ENCODE assay signal across 31 mouse cellular contexts in the genomic region with DNA sequence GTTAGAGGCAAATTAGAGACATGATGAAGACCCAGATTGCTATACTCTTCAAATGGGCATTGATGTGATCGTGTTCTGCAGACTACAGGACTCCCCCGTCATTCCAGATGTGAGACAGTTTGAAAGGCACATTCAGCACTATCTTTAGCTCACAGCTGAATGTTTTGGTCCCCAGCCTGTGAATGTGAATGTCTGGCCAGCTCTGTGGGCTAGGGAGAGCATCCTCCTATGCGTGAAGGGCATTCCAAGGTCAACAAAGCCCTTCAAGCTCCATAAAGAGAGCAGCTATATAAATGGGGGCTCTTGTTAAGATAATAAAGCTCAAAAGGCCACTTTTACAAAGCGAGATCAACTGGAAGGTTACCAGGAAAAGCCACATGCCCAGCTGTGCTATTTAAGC.
DNase-seq lines count a peak whose midpoint lies in the region; ATAC-seq and TF ChIP-seq lines count a peak whose summit lies in the region.
"Had no signal": no experiment of that assay in that cellular context is flagged by ENCODE, and none has a peak within 500 bp of the region (broad histone marks: within the 10 kb centered on the region; RNA-seq: fewer than 3 reads in every experiment).

No protein-coding gene starts in this region.

- 21% methylated on average over 4 of the region's 4 CpGs for WGBS in kidney, embryonic 15.5 days
- WGBS in limb, embryonic 13.5 days = 30% methylated on average over 4 of the region's 4 CpGs
- 75% methylated on average over 4 of the region's 4 CpGs for WGBS in limb, embryonic 10.5 days

- no peak overlapping the region for H3K9ac ChIP-seq in kidney, embryonic 15.5 days
- H3K9ac ChIP-seq in limb, embryonic 13.5 days = no peak overlapping the region
- H3K9ac ChIP-seq: hindbrain, embryonic 15.5 days; liver, embryonic 13.5 days; midbrain, embryonic 12.5 days; neural tube, embryonic 12.5 days had no signal

- no peak overlapping the region for H3K4me3 ChIP-seq in kidney, embryonic 15.5 days (replicated peaks)
- H3K4me3 ChIP-seq in limb, embryonic 13.5 days = no peak overlapping the region
- no peak overlapping the region for H3K4me3 ChIP-seq in limb, embryonic 10.5 days
- H3K4me3 ChIP-seq: erythroblast, embryonic 14.5 days; heart, embryonic 10.5 days; hindbrain, embryonic 10.5 days; hindbrain, embryonic 15.5 days; layer of hippocampus, adult 2 months; left cerebral cortex, adult 2 months; liver, embryonic 13.5 days; midbrain, embryonic 12.5 days; neural tube, embryonic 12.5 days had no signal

- H3K27ac ChIP-seq in kidney, embryonic 15.5 days = peak overlapping the region; percentile 79
- H3K27ac ChIP-seq in limb, embryonic 13.5 days = peak overlapping the region; percentile 63; the same call in 1 of the 2 replicates
- H3K27ac ChIP-seq in limb, embryonic 10.5 days = no peak overlapping the region
- H3K27ac ChIP-seq: heart, embryonic 10.5 days; hindbrain, embryonic 10.5 days; hindbrain, embryonic 15.5 days; layer of hippocampus, adult 2 months; left cerebral cortex, adult 2 months; liver, embryonic 13.5 days; midbrain, embryonic 12.5 days; neural tube, embryonic 12.5 days had no signal

- peak; percentile 59 for ATAC-seq in kidney, embryonic 15.5 days (replicated peaks; ENCODE audit: low FRiP score)
- ATAC-seq in limb, embryonic 13.5 days (ENCODE audit: low FRiP score, low read depth) = no peak
- ATAC-seq: activated CD4-positive, CD25-positive, alpha-beta regulatory T cell, adult 4 months; inflammation-experienced regulatory T-cells, adult 6 months had no signal

- peaks cover 32% of the 10 kb centered on the region for H3K4me1 ChIP-seq in kidney, embryonic 15.5 days
- H3K4me1 ChIP-seq in limb, embryonic 13.5 days = peaks cover 35% of the 10 kb centered on the region
- peaks cover 30% of the 10 kb centered on the region for H3K4me1 ChIP-seq in limb, embryonic 10.5 days
- H3K4me1 ChIP-seq: liver, embryonic 13.5 days; neural tube, embryonic 12.5 days had no signal

- no peak for TF ChIP-seq CTCF in brain, embryonic 14.5 days (IDR thresholded peaks at IDR 0.05; ENCODE audit: borderline replicate concordance, extremely low read depth, insufficient read depth, insufficient read length)

- H3K27me3 ChIP-seq in kidney, embryonic 15.5 days = no peaks in the 10 kb centered on the region
- no peaks in the 10 kb centered on the region for H3K27me3 ChIP-seq in limb, embryonic 13.5 days
- no peaks in the 10 kb centered on the region for H3K27me3 ChIP-seq in limb, embryonic 10.5 days (ENCODE audit: low read depth, poor library complexity, severe bottlenecking)
- H3K27me3 ChIP-seq: liver, embryonic 13.5 days; midbrain, embryonic 12.5 days had no signal

- no peaks in the 10 kb centered on the region for H3K9me3 ChIP-seq in kidney, embryonic 15.5 days (replicated peaks)
- no peaks in the 10 kb centered on the region for H3K9me3 ChIP-seq in limb, embryonic 13.5 days
- no peaks in the 10 kb centered on the region for H3K9me3 ChIP-seq in limb, embryonic 10.5 days (replicated peaks)
- H3K9me3 ChIP-seq: heart, embryonic 10.5 days; hindbrain, embryonic 10.5 days; hindbrain, embryonic 15.5 days; liver, embryonic 13.5 days; midbrain, embryonic 12.5 days; neural tube, embryonic 12.5 days had no signal

- H3K36me3 ChIP-seq in kidney, embryonic 15.5 days = no peaks in the 10 kb centered on the region
- H3K36me3 ChIP-seq in limb, embryonic 13.5 days = no peaks in the 10 kb centered on the region
- H3K36me3 ChIP-seq in limb, embryonic 10.5 days = no peaks in the 10 kb centered on the region
- H3K36me3 ChIP-seq: heart, embryonic 10.5 days; hindbrain, embryonic 10.5 days; hindbrain, embryonic 15.5 days; liver, embryonic 13.5 days; midbrain, embryonic 12.5 days; neural tube, embryonic 12.5 days had no signal

- no peak overlapping the region for H3K4me2 ChIP-seq in kidney, embryonic 15.5 days
- no peak overlapping the region for H3K4me2 ChIP-seq in limb, embryonic 13.5 days (replicated peaks)
- H3K4me2 ChIP-seq: hindbrain, embryonic 15.5 days; liver, embryonic 13.5 days; midbrain, embryonic 12.5 days; neural tube, embryonic 12.5 days had no signal

- TF ChIP-seq POLR2A in brain, embryonic 14.5 days (IDR thresholded peaks at IDR 0.05; ENCODE audit: borderline replicate concordance, extremely low read depth, insufficient read depth, insufficient read length, poor library complexity, severe bottlenecking) = no peak

- no peak for DNase-seq in kidney, postnatal 36 days
- no peak for DNase-seq in limb, embryonic 10.5 days (ENCODE audit: low spot score)
- DNase-seq in ZHBTc4 (ENCODE audit: low read depth, low spot score) = peak; percentile 10
- DNase-seq in brain, embryonic 14.5 days (ENCODE audit: low read depth) = peak; percentile 36
- DNase-seq in neural tube, embryonic 10.5 days (ENCODE audit: extremely low spot score, low spot score) = no peak
- DNase-seq: adrenal gland, adult 2 months; adrenal gland, postnatal 36 days; B cell, adult 2 months; cerebellum, adult 2 months; cerebellum, postnatal 14 days; gastrocnemius, postnatal 25 days; heart, adult 11 months; kidney, adult 18-20 months; liver, embryonic 13.5 days; lung, adult 18-20 months; lung, postnatal 36 days; right cerebral cortex, adult 18-20 months; spleen, adult 18-20 months; thymus, postnatal 25 days had no signal

Comparison
In these comparisons a context has a peak if more than half of its experiments do, and no peak if none do; other contexts are left out.
1. DNase-seq: peak in ZHBTc4 (single experiment) and brain, embryonic 14.5 days (single experiment); none in kidney, postnatal 36 days (0 of 2), limb, embryonic 10.5 days (single experiment) and neural tube, embryonic 10.5 days (single experiment).